Mouse (Mus musculus) heart, adult 2 months (tissue): ENCODE results near the gene Maf. TPM values are rescaled to one million over a fixed set of nuclear protein-coding genes. Genes with fewer than 3 reads are reported as not detected.

Experiments
- DNase-seq, 2 experiments: peaks; one replicate each; pipeline ENCODE4 v3.0.0; 2021
- H3K27ac ChIP-seq: fragments of 200-600 bp; 2 replicates; pipeline ENCODE4 v1.8.1; 2022
- H3K27me3 ChIP-seq: fragments of 200-500 bp; 2 replicates; pipeline ENCODE4 v1.6.1; 2012; ENCODE audit warnings: mild to moderate bottlenecking, low read length, inconsistent platforms, mixed read lengths; ENCODE audit not compliant: control insufficient read depth, insufficient read depth
- H3K36me3 ChIP-seq: fragments of 200-500 bp; 2 replicates; pipeline ENCODE4 v1.6.1; 2012; ENCODE audit warnings: low read length, inconsistent platforms; ENCODE audit not compliant: control insufficient read depth, insufficient read depth
- H3K4me1 ChIP-seq: fragments of 200-500 bp; 2 replicates; pipeline ENCODE4 v1.6.1; 2011; ENCODE audit warnings: low read length; ENCODE audit not compliant: control insufficient read depth, insufficient read depth
- H3K4me3 ChIP-seq: fragments of 200-600 bp; 2 replicates; pipeline ENCODE4 v1.8.1; 2022
- H3K79me2 ChIP-seq: fragments of 200-500 bp; replicated peaks from 2 replicates; pipeline ENCODE4 v1.6.1; 2012; ENCODE audit warnings: mild to moderate bottlenecking, inconsistent platforms, low read length, moderate library complexity, mixed read lengths; ENCODE audit not compliant: control insufficient read depth, insufficient read depth
- H3K9ac ChIP-seq: fragments of 200-500 bp; 2 replicates; pipeline ENCODE4 v1.6.1; 2012; ENCODE audit warnings: low read depth, mild to moderate bottlenecking, control low read depth, inconsistent platforms, low read length, mixed read lengths
- CTCF ChIP-seq: fragments of 200-600 bp; IDR thresholded peaks from 2 replicates; pipeline ENCODE4 v1.8.1; 2022; ENCODE audit warnings: antibody characterized with exemption, mild to moderate bottlenecking, moderate library complexity
- EP300 ChIP-seq: fragments of 200-500 bp; IDR thresholded peaks from 2 replicates; pipeline ENCODE4 v1.6.1; 2011; ENCODE audit warnings: low read depth, low read length, control low read depth; ENCODE audit not compliant: insufficient read depth
- POLR2A ChIP-seq: fragments of 200-500 bp; IDR thresholded peaks from 2 replicates; pipeline ENCODE4 v1.6.1; 2011; ENCODE audit warnings: mild to moderate bottlenecking, low read depth, low read length, control low read depth; ENCODE audit not compliant: insufficient read depth
- WGBS: fragments of 180-500 bp; shearing (Covaris S2); methylation state at CpG from one replicate; pipeline ENCODE4 v1.1.7; 2018; 5-methylcytosine and 5-hydroxymethylcytosine counted together
- intact Hi-C: fragments of 180-260 bp; cut with DNase I; formaldehyde crosslinking; loops from one replicate; pipeline ENCODE4 v1.15.1; 2025
- polyA plus RNA-seq: library from polyadenylated mRNA; depleted of rRNA; stranded (reverse); fragments of >200 nt; gene quantifications from 2 replicates; pipeline ENCODE4 v1.2.3, GENCODE M21; 2012
- total RNA-seq, 2 experiments: library from RNA; stranded (reverse); gene quantifications; 2 replicates each; pipeline ENCODE4 v1.2.3; 2021

The Maf gene
- total and polyA plus RNA-seq, 3 experiments: 2.9 to 8.6 (median 7.8) TPM

- 74% methylated on average over 6 of the region's 6 CpGs for WGBS
- Histone ChIP-seq H3K9ac (no peak overlapping the region), H3K79me2 (no peaks in the 10 kb centered on the region), H3K27ac (no peak overlapping the region), H3K36me3 (no peaks in the 10 kb centered on the region), H3K27me3 (no peaks in the 10 kb centered on the region), H3K4me3 (no peak overlapping the region), H3K4me1 (no peaks in the 10 kb centered on the region)
- intact Hi-C loops: no loop called here
- TF ChIP-seq EP300 (no peak), POLR2A (no peak), CTCF (no peak)
- no peak for DNase-seq
Measured at GRCm38 (mm10) chr8:115636751-115637150, 70.8 kb downstream of the Maf start.
